Mouse (Mus musculus) bone marrow, adult 2 months (tissue): Measurements from ENCODE around the gene Hdgfl2.

Experiments used
- CTCF ChIP-seq: fragments of 200-500 bp; IDR thresholded peaks from 2 replicates; pipeline ENCODE4 v1.5.1; 2011; ENCODE audit warnings: low read length, control low read depth; ENCODE audit not compliant: control insufficient read depth, insufficient read depth
- POLR2A ChIP-seq: fragments of 200-500 bp; IDR thresholded peaks from 2 replicates; pipeline ENCODE4 v1.6.1; 2011; ENCODE audit warnings: low read depth, mild to moderate bottlenecking, control low read depth, low read length, borderline replicate concordance; ENCODE audit not compliant: control insufficient read depth

DNA sequence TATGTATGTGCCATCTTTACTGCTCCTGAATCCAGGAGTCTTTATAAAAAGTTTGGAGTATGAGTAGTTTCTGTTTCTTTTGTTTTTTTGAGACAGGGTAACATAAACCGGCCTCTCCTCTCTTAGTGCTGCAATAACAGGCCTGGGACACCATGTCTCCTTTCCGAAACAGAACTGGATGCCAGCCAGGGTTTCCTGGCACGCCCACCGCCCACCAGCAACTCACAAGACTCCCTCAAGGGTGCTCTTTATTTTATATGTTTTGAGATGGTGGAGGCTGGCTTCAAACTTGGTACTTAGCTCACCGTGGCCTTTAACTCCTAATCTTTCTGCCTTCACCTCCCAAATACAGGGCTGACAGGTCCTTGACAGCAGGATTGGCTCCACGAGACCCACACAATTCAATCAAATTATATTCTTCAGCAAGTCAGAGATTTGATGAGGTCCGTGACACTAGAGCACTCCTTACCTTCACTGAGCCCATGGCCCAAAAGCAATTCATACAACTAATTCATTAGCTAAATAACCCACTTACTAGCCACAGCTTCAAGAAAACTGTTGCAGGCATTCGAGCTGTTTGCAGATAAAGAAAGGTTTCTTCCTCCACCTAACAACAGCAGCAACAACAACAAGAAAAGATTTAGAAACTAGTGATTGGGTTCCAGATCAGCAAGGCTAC lies 40.7 kb upstream of the Hdgfl2 start:
- no peak for TF ChIP-seq CTCF
- no peak for TF ChIP-seq POLR2A
